Mouse (Mus musculus) megakaryocyte, embryonic 14.5 days (primary cell): ENCODE measurements around the gene Fgf10.

Source experiments
- FLI1 ChIP-seq: IDR thresholded peaks from 2 replicates; pipeline ENCODE4 v1.6.1; 2012; ENCODE audit warnings: low read length, inconsistent platforms, mixed read lengths
- GATA1 ChIP-seq: IDR thresholded peaks from 3 replicates; pipeline ENCODE4 v1.6.1; 2012; ENCODE audit warnings: mixed read lengths, low read length, inconsistent platforms, borderline replicate concordance

GRCm38 (mm10) chr13:118772188-118772587, 102.6 kb downstream of the Fgf10 start:
- TF ChIP-seq GATA1 (no peak), FLI1 (no peak)
